Comparison of ENCODE assay signal across 9 mouse cellular contexts in the genomic region with DNA sequence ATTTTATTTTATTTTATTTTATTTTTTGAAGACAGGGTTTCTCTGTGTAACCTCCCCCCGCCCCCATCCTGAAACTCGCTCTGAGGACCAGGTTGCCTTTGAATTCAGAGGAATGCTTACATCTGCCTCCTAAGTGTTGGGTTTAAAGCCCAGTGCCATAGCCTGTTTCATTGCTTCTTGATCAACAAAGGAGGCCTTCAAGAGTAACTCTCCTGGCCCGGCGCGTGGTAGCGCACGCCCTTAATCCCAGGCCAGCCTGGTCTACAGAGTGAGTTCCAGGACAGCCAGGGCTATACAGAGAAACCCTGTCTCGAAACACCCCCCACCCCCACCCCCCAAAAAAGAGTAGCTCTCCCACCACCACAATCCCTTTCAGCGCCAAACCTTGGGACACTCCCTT. TPM values are rescaled to one million over a fixed set of nuclear protein-coding genes. Genes with fewer than 3 reads are reported as not detected.
DNase-seq lines count a peak whose midpoint lies in the region; ATAC-seq lines count a peak whose summit lies in the region.
"Had no signal": no experiment of that assay in that cellular context is flagged by ENCODE, and none has a peak within 500 bp of the region (broad histone marks: within the 10 kb centered on the region; RNA-seq: fewer than 3 reads in every experiment).

No protein-coding gene starts in this region.

- no peak for DNase-seq in heart, adult 18-20 months
- no peak for DNase-seq in lung, postnatal 4 days
- DNase-seq in intestine, embryonic 14.5 days (ENCODE audit: low spot score) = no peak
- no peak for DNase-seq in right cerebral cortex, postnatal 14 days

- 62% methylated on average over 9 of the region's 9 CpGs for WGBS in heart, embryonic 12.5 days
- whole genome bisulfite sequencing in lung, embryonic 15.5 days = 80% methylated on average over 9 of the region's 9 CpGs
- WGBS in intestine, embryonic 14.5 days = 70% methylated on average over 9 of the region's 9 CpGs
- WGBS in stomach, embryonic 16.5 days = 82% methylated on average over 9 of the region's 9 CpGs

- H3K4me2 ChIP-seq in heart, embryonic 12.5 days = peak overlapping the region; percentile 89
- peak overlapping the region; percentile 85 for H3K4me2 ChIP-seq in lung, embryonic 15.5 days
- H3K4me2 ChIP-seq in intestine, embryonic 14.5 days (ENCODE audit: low read length) = peak overlapping the region; percentile 80
- peak overlapping the region; percentile 86 for H3K4me2 ChIP-seq in stomach, embryonic 16.5 days (ENCODE audit: low read depth, low read length)

- peak overlapping the region; percentile 97; the same call in 1 of the 2 replicates for H3K27ac ChIP-seq in heart, embryonic 12.5 days (ENCODE audit: poor library complexity, severe bottlenecking)
- H3K27ac ChIP-seq in lung, embryonic 15.5 days = no peak overlapping the region
- peak overlapping the region; percentile 89; the same call in 1 of the 2 replicates for H3K27ac ChIP-seq in intestine, embryonic 14.5 days (ENCODE audit: low read depth)
- peak overlapping the region; percentile 95 for H3K27ac ChIP-seq in stomach, embryonic 16.5 days (ENCODE audit: low read length)

- H3K4me1 ChIP-seq in heart, embryonic 12.5 days (replicated peaks) = peaks cover 34% of the 10 kb centered on the region
- H3K4me1 ChIP-seq in lung, embryonic 15.5 days = peaks cover 39% of the 10 kb centered on the region
- H3K4me1 ChIP-seq in intestine, embryonic 14.5 days (replicated peaks; ENCODE audit: control insufficient read depth, insufficient read depth, low read length) = peaks cover 28% of the 10 kb centered on the region
- H3K4me1 ChIP-seq in stomach, embryonic 16.5 days (ENCODE audit: control insufficient read depth, insufficient read depth, low read length) = peaks cover 6% of the 10 kb centered on the region; the same call in 1 of the 2 replicates

- H3K27me3 ChIP-seq in heart, embryonic 12.5 days (replicated peaks) = no peaks in the 10 kb centered on the region
- no peaks in the 10 kb centered on the region for H3K27me3 ChIP-seq in lung, embryonic 15.5 days
- no peaks in the 10 kb centered on the region for H3K27me3 ChIP-seq in intestine, embryonic 14.5 days (replicated peaks; ENCODE audit: control insufficient read depth, insufficient read depth, low read length)
- no peaks in the 10 kb centered on the region; the same call in 1 of the 2 replicates for H3K27me3 ChIP-seq in stomach, embryonic 16.5 days (ENCODE audit: control insufficient read depth, insufficient read depth, low read length)

- H3K36me3 ChIP-seq in heart, embryonic 12.5 days = peaks cover 6% of the 10 kb centered on the region
- H3K36me3 ChIP-seq in lung, embryonic 15.5 days = no peaks in the 10 kb centered on the region
- H3K36me3 ChIP-seq in intestine, embryonic 14.5 days (ENCODE audit: control insufficient read depth, insufficient read depth, low read length) = no peaks in the 10 kb centered on the region
- H3K36me3 ChIP-seq in stomach, embryonic 16.5 days (ENCODE audit: control insufficient read depth, insufficient read depth, low read length) = no peaks in the 10 kb centered on the region

- peak overlapping the region; percentile 67; the same call in 1 of the 2 replicates for H3K4me3 ChIP-seq in heart, embryonic 12.5 days
- H3K4me3 ChIP-seq in lung, embryonic 15.5 days = peak overlapping the region; percentile 68; the same call in 1 of the 2 replicates
- peak overlapping the region; percentile 66 for H3K4me3 ChIP-seq in intestine, embryonic 14.5 days (ENCODE audit: low read depth, low read length)
- H3K4me3 ChIP-seq in stomach, embryonic 16.5 days (replicated peaks; ENCODE audit: low read length) = peak overlapping the region; percentile 64

- H3K9me3 ChIP-seq in heart, embryonic 12.5 days (replicated peaks) = no peaks in the 10 kb centered on the region
- no peaks in the 10 kb centered on the region for H3K9me3 ChIP-seq in lung, embryonic 15.5 days
- H3K9me3 ChIP-seq in intestine, embryonic 14.5 days (ENCODE audit: control insufficient read depth, low read length) = no peaks in the 10 kb centered on the region
- H3K9me3 ChIP-seq in stomach, embryonic 16.5 days (replicated peaks; ENCODE audit: control insufficient read depth, low read length) = no peaks in the 10 kb centered on the region
- H3K9me3 ChIP-seq: megakaryocyte, embryonic 14.5 days had no signal

- ATAC-seq in heart, embryonic 12.5 days (ENCODE audit: insufficient number of reproducible peaks, low FRiP score) = no peak
- ATAC-seq in lung, embryonic 15.5 days (ENCODE audit: borderline replicate concordance, extremely low read depth, low FRiP score, low TSS enrichment) = no peak
- ATAC-seq in intestine, embryonic 14.5 days (replicated peaks; ENCODE audit: low FRiP score, low TSS enrichment, low read depth) = no peak
- ATAC-seq in stomach, embryonic 16.5 days (ENCODE audit: insufficient read depth, low FRiP score) = no peak

- peak overlapping the region; percentile 87; the same call in 1 of the 2 replicates for H3K9ac ChIP-seq in heart, embryonic 12.5 days
- no peak overlapping the region for H3K9ac ChIP-seq in lung, embryonic 15.5 days
- peak overlapping the region; percentile 67 for H3K9ac ChIP-seq in intestine, embryonic 14.5 days (ENCODE audit: low read length)
- H3K9ac ChIP-seq in stomach, embryonic 16.5 days (ENCODE audit: low read length) = peak overlapping the region; percentile 88; the same call in 1 of the 2 replicates

RNA-seq across cellular contexts. Expression of a gene that starts 4.2 kb away (rescaled TPM):
- polyA plus RNA-seq in heart, embryonic 12.5 days (2016; fragmentation: Nextera tagmentation; extraction: Ambion mirVana) = 93.5 and 100 TPM in 2 replicates
- 10 to 100 TPM; 77.5 to 83.7 TPM for total RNA-seq in heart, adult 18-20 months (2021)
- polyA plus RNA-seq in lung, embryonic 15.5 days (2015; fragmentation: Nextera tagmentation; extraction: Ambion mirVana) = 58.3 and 58.8 TPM in 2 replicates
- polyA plus RNA-seq in intestine, embryonic 14.5 days (2014; fragmentation: Nextera tagmentation; extraction: Ambion mirVana) = 33.4 and 34.7 TPM in 2 replicates
- polyA plus RNA-seq in stomach, embryonic 16.5 days (2015; fragmentation: Nextera tagmentation; extraction: Ambion mirVana) = 50.4 and 52.6 TPM in 2 replicates
- total RNA-seq: neutrophil, adult 5-6 weeks had no signal
